Mouse (Mus musculus) CD4-positive, CD25-positive, alpha-beta regulatory T cell, adult 4 months (primary cell): ENCODE measurements around the gene Bud13. TPM values are rescaled to one million over a fixed set of nuclear protein-coding genes. Genes with fewer than 3 reads are reported as not detected.

Source experiments
- ATAC-seq: one replicate; pipeline ENCODE4 v1.8.0; 2017
- polyA plus RNA-seq, 2 experiments: library from polyadenylated mRNA; unstranded; fragments of 100-300 nt; shearing (Covaris generic); gene quantifications; one replicate each; pipeline ENCODE4 v1.2.1; 2017

Gene Bud13
- 10 to 100 TPM; 19.1 to 24.3 TPM for polyA plus RNA-seq

DNA sequence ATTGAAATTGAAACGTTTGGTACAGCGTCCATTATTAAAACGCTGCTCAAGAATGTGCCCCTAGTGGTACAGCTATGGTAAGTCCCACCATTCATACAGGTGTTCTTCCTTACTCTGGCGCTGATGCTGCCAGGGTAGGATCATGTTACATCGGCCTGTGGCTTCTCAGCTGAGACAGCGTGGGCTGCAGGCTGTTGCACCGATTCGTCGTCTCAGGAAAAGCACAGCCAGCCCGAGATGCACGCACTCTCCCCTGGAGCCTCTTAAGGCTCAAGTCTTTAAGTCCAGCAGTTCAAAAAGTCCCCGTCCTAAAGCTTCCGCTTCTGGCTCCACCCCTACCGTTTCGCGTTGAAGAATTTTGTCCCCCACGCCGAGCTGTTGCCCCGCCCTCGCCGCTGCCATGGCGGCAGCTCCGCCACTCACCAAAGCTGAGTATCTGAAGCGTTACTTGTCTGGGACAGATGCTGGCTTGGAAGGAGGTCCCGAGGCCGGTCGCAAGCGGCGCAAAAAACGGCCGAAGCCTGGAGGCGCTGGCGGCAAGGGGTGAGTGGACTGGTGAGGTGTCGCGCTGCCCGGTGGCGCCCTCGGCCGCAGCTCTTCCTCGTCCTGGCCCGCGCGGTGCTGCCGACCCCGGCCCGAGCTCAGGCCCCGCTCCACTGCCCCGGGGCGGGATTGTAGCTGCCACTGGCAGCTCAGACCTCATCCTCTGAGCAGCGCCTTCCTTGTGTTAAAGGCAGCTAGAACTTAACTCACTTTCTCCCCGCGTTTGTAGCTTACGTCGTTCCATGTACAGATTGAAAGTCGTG lies at the start of gene Bud13:
TSS of gene Bud13 (plus strand) at position 378 of the 806 bp plus-strand sequence.
- peak; percentile 96 for ATAC-seq

- no peak for ATAC-seq
Observed at GRCm38 (mm10) chr9:46235196-46235595, 47.6 kb upstream of the Bud13 start.

- no peak for ATAC-seq
Observed at GRCm38 (mm10) chr9:46235596-46235648, 47.4 kb upstream of the Bud13 start, which contains the start of gene Apoc3. Gene Apoc3 (minus strand): TSS chr9:46235636.

GRCm38 (mm10) chr9:46235649-46236048 lies 47.2 kb upstream of the Bud13 start:
- no peak for ATAC-seq

GRCm38 (mm10) chr9:46238850-46239249 lies 44.0 kb upstream of the Bud13 start:
- ATAC-seq = no peak

GRCm38 (mm10) chr9:46240526-46241153 lies 42.2 kb upstream of the Bud13 start, which contains the start of gene Apoa4:
Gene Apoa4 (plus strand): TSS chr9:46240696.
- ATAC-seq = no peak

GRCm38 (mm10) chr9:46241818-46242217 lies 41.0 kb upstream of the Bud13 start:
- no peak for ATAC-seq

DNA sequence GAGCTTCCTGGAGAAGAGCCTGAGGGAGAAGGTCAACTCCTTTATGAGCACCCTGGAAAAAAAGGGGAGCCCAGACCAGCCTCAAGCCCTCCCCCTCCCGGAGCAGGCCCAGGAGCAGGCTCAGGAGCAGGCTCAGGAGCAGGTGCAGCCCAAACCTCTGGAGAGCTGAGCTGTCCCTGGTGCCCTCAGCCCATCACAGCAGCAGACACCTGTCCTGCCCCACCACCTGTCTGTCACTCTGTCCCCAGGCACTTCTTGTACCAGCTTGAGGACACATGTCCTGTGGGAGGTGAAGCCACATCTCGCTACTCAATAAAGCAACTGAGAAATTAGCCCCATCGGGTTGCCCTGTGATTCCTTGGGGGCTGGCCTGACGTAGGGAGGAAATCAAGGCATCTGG lies 39.7 kb upstream of the Bud13 start:
- ATAC-seq = no peak

- no peak for ATAC-seq
Observed at GRCm38 (mm10) chr9:46243584-46243983, 39.2 kb upstream of the Bud13 start.

DNA sequence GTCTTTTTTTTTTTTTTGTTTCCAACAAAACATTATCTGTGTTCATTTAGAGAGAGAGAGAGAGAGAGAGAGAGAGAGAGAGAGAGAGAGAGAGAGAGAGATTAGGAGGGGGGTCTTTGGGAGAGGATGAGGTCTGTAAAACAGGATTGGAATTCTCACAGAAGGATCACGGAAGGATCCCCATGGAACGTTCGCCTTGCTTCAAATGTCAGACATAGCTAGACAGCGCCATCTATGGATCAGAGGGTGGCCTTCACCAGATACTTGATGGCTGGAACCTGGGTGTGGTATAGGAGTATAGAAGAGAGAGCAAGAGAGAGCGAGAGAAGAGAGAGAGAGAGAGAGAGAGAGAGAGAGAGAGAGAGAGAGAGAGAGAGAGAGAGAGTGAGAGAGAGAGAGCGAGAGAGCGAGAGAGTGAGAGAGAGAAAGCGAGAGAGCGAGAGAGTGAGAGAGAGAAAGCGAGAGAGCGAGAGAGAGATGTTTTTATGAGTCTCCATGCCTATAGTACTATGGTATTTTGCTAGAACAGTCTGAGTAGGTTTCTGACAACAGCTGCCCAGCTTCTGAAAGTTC lies 36.0 kb upstream of the Bud13 start:
- ATAC-seq = peak; percentile 56

GRCm38 (mm10) chr9:46256177-46256576 lies 26.6 kb upstream of the Bud13 start:
- ATAC-seq = no peak

GRCm38 (mm10) chr9:46256658-46257385 lies 26.0 kb upstream of the Bud13 start:
- ATAC-seq = no peak

DNA sequence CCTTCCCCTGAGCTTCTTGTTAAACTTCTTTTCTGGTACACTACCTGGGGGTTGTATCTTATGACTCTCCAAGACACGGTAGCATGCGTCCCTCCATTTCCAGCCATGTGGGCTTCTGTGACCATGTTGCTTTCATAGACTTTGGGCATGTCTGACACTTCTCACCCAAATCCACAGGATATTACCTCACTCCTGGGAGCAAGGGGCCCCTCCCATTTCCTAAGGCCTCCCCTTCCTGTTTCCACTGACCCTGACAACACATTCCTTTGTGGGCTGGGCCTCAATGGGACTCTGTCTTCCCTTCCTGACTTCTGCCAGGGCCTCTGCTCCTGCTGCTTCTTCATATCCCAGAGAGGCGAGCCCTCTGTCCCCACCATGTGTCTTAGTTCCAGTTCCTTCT lies 25.3 kb upstream of the Bud13 start:
- no peak for ATAC-seq

DNA sequence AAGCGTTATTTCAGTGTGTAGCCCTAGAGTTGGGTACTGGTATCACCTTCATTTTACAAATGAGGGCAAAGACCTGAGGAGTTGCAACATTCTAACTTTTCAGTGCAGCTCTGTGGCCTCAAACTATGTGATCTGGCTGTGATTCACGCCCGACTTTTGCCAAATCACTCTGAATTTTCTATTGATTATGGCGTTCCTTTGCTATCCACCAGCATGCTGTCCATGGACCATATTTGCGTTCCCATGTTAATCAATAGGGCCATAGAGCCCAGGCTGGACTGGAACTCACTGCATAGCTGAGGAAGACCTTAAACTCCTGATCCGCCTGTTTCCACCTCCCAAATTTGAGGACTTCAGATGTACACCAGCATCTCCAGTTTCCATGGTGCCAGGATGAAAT lies 23.7 kb upstream of the Bud13 start:
- ATAC-seq = no peak

- ATAC-seq = no peak
Observed at GRCm38 (mm10) chr9:46261131-46261530, 21.7 kb upstream of the Bud13 start.

- no peak for ATAC-seq
Observed at GRCm38 (mm10) chr9:46268343-46268873, 14.4 kb upstream of the Bud13 start, which contains the start of gene Apoa5. Gene Apoa5 (plus strand): TSS chr9:46268633.

DNA sequence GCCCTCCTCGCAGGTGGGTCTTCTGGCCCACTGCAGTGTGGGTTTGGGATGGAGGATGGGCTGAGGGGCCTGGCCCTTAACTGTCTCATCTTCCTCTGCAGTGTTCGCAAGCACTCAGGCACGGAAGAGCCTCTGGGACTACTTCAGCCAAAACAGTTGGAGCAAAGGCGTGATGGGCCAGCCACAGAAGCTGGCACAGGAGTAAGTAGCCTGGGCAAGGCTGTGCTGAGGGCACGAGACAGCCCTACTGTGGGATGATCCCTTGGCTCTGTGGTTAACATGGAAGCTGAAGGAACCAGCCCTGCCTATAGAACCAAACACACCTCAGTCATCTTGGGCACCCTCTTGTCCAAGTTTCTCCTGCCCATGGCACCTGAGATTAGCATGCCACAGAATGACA lies 13.7 kb upstream of the Bud13 start:
- no peak for ATAC-seq

GRCm38 (mm10) chr9:46270782-46271181 lies 12.0 kb upstream of the Bud13 start:
- ATAC-seq = no peak

- peak; percentile 44 for ATAC-seq
Observed at GRCm38 (mm10) chr9:46272070-46272469, 10.7 kb upstream of the Bud13 start.

DNA sequence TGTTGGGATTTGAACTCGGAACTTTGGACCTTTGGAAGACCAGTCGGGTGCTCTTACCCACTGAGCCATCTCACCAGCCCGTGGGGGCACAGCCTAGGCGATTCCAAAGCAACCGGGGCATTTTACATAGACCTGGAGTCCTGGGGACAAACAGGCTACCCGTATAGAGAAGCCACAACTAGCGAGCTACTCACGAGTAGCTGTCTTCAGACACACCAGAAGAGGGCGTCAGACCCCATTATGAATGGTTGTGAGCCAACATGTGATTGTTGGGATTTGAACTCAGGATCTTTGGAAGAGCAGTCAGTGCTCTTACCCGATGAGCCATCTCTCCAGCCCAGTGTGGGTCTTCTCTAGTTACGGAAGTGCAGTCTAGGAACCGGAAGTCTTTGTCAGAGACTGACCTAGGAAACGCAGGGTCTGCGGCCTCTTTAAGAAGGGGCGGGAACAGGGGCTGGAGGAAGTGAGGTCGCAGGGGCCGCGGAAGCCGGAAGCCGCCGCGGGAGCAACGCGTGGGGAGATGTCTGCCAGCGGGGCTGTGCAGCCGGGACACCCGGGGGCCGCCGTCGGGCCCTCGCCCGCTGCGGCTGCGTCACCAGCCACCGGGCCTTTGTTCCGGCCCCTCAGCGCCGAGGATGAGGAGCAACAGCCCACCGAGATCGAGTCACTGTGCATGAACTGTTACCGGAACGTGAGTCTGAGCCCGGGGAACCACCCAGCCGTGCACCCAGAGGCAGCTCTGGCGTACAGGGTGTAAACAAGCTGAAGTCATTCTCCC lies 9.9 kb upstream of the Bud13 start, which contains the start of gene Zpr1:
TSS of gene Zpr1 (plus strand) at position 388 of the 778 bp plus-strand sequence.
- ATAC-seq = peak; percentile 93

DNA sequence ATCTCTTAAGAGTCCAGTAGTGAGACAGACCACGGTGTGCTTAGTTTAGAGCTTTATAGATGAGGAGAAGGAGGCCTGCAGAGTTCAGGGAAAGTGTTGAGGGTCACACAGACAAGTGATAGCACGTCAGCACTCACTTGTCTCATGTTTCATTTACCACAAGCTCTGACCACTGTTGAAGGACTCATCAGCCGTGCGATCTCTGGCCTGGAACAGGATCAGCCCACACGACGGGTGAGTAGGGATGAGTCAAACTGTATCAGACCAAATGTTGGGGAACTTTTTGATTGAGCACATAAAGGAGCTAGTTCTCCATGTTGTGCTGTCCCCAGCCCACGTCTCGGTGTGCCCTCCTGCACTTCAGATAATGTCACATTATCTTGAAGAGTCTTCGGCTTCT lies 8.3 kb upstream of the Bud13 start:
- no peak for ATAC-seq

GRCm38 (mm10) chr9:46298381-46298780 lies 15.6 kb downstream of the Bud13 start:
- ATAC-seq = no peak
